Mouse (Mus musculus) lung, postnatal 0 days (tissue): ENCODE data around the gene Cst7. TPM values are rescaled to one million over a fixed set of nuclear protein-coding genes. Genes with fewer than 3 reads are reported as not detected.

Experiments used
- ATAC-seq: fragments of 200-750 bp; cut with Nextera tagmentation; 2 replicates; pipeline ENCODE4 v1.8.0; 2017; ENCODE audit warnings: moderate library complexity
- DNase-seq: peaks from one replicate; pipeline ENCODE4 v3.0.0-alpha.2; 2016; ENCODE audit warnings: low spot score
- H3K27ac ChIP-seq: fragments of 300-500 bp; sonication (generic); 2 replicates; pipeline ENCODE4 v1.5.1; 2014; ENCODE audit warnings: antibody characterized with exemption, mild to moderate bottlenecking, low read length, mixed read lengths
- H3K27me3 ChIP-seq: fragments of 300-500 bp; sonication (generic); replicated peaks from 2 replicates; pipeline ENCODE4 v1.6.1; 2014; ENCODE audit warnings: low read length, mixed read lengths; ENCODE audit not compliant: insufficient read depth
- H3K36me3 ChIP-seq: fragments of 300-500 bp; sonication (generic); 2 replicates; pipeline ENCODE4 v1.6.1; 2014; ENCODE audit warnings: low read length, mixed read lengths; ENCODE audit not compliant: insufficient read depth
- H3K4me1 ChIP-seq: fragments of 300-500 bp; sonication (generic); 2 replicates; pipeline ENCODE4 v1.6.1; 2014; ENCODE audit warnings: antibody characterized with exemption, low read depth, low read length, mixed read lengths; ENCODE audit not compliant: insufficient read depth
- H3K4me2 ChIP-seq: fragments of 300-500 bp; sonication (generic); replicated peaks from 2 replicates; pipeline ENCODE4 v1.6.1; 2014; ENCODE audit warnings: low read depth, mild to moderate bottlenecking, low read length, moderate library complexity, mixed read lengths
- H3K4me3 ChIP-seq: fragments of 300-500 bp; sonication (generic); 2 replicates; pipeline ENCODE4 v1.5.1; 2014; ENCODE audit warnings: low read depth, low read length
- H3K9ac ChIP-seq: fragments of 300-500 bp; sonication (generic); replicated peaks from 2 replicates; pipeline ENCODE4 v1.6.1; 2014; ENCODE audit warnings: low read depth, mild to moderate bottlenecking
- H3K9me3 ChIP-seq: fragments of 300-500 bp; sonication (generic); 2 replicates; pipeline ENCODE4 v1.6.1; 2016; ENCODE audit warnings: low read length, mixed read lengths
- CTCF ChIP-seq: IDR thresholded peaks from 2 replicates; pipeline ENCODE4 v1.5.1; 2016; ENCODE audit warnings: antibody characterized with exemption, mild to moderate bottlenecking
- EP300 ChIP-seq: IDR thresholded peaks from 2 replicates; pipeline ENCODE4 v1.6.1; 2016; ENCODE audit warnings: antibody characterized with exemption, mild to moderate bottlenecking, control low read depth
- WGBS: fragments of 180-500 bp; shearing (Covaris S2); extraction: QIAGEN DNeasy Blood & Tissue Kit; methylation state at CpG from one replicate; pipeline ENCODE4 v1.1.7; 2014; 5-methylcytosine and 5-hydroxymethylcytosine counted together
- polyA plus RNA-seq: library from polyadenylated mRNA; unstranded; fragments of >200 nt; fragmentation: Nextera tagmentation; extraction: Ambion mirVana; gene quantifications from 2 replicates; pipeline ENCODE4 v1.2.1, GENCODE M21; 2015

Gene Cst7
- polyA plus RNA-seq, 1 experiment from 2014 or later = 0.32 TPM

GRCm38 (mm10) chr2:150610097-150610496 is 39.9 kb downstream of the Cst7 start:
- 65% methylated on average over 3 of the region's 3 CpGs for WGBS
- TF ChIP-seq EP300 (no peak), CTCF (no peak)
- no peak for DNase-seq
- no peak for ATAC-seq
- H3K9ac ChIP-seq = no peak overlapping the region
- H3K27me3 ChIP-seq = no peaks in the 10 kb centered on the region
- no peak overlapping the region for H3K27ac ChIP-seq
- H3K4me1 ChIP-seq = no peaks in the 10 kb centered on the region
- no peaks in the 10 kb centered on the region for H3K36me3 ChIP-seq
- H3K4me3 ChIP-seq = no peak overlapping the region
- no peak overlapping the region for H3K4me2 ChIP-seq
- no peaks in the 10 kb centered on the region for H3K9me3 ChIP-seq

GRCm38 (mm10) chr2:150621698-150622097 is 51.5 kb downstream of the Cst7 start:
- Histone ChIP-seq H3K9me3 (no peaks in the 10 kb centered on the region), H3K4me3 (no peak overlapping the region), H3K4me1 (no peaks in the 10 kb centered on the region), H3K27me3 (no peaks in the 10 kb centered on the region), H3K27ac (no peak overlapping the region), H3K36me3 (0 out of 2 replicates have a peak, but pooled peaks cover under 1% of the 10 kb centered on the region), H3K4me2 (no peak overlapping the region), H3K9ac (no peak overlapping the region)
- DNase-seq (no peak), ATAC-seq (no peak)
- WGBS = 52% methylated on average over 3 of the region's 3 CpGs
- no peak for TF ChIP-seq CTCF
- no peak for TF ChIP-seq EP300

- peak; percentile 90 for ATAC-seq
- TF ChIP-seq CTCF (no peak), EP300 (peak; percentile 63)
- WGBS = 63% methylated on average over 3 of the region's 3 CpGs
Measured at GRCm38 (mm10) chr2:150623957-150624356, 53.7 kb downstream of the Cst7 start.

GRCm38 (mm10) chr2:150624926-150625325 is 54.7 kb downstream of the Cst7 start:
- Histone ChIP-seq H3K27ac (no peak overlapping the region), H3K4me2 (no peak overlapping the region), H3K4me1 (no peaks in the 10 kb centered on the region), H3K27me3 (no peaks in the 10 kb centered on the region), H3K9ac (no peak overlapping the region), H3K4me3 (no peak overlapping the region), H3K36me3 (0 out of 2 replicates have a peak, but pooled peaks cover 6% of the 10 kb centered on the region), H3K9me3 (no peaks in the 10 kb centered on the region)
- TF ChIP-seq EP300 (no peak), CTCF (no peak)
- WGBS = 84% methylated on average over 8 of the region's 8 CpGs
- ATAC-seq (no peak), DNase-seq (no peak)

More at GRCm38 (mm10) chr2:150623957-150624356, 53.7 kb downstream of the Cst7 start:
- no peak overlapping the region for H3K9ac ChIP-seq
- DNase-seq = peak; percentile 70
- H3K9me3 ChIP-seq = no peaks in the 10 kb centered on the region
- H3K4me1 ChIP-seq = no peaks in the 10 kb centered on the region
- H3K4me2 ChIP-seq = no peak overlapping the region
- H3K36me3 ChIP-seq = 0 out of 2 replicates have a peak, but pooled peaks cover 6% of the 10 kb centered on the region
- no peaks in the 10 kb centered on the region for H3K27me3 ChIP-seq
- no peak overlapping the region for H3K4me3 ChIP-seq
- H3K27ac ChIP-seq = no peak overlapping the region

- no peak for TF ChIP-seq EP300
- no peak for TF ChIP-seq CTCF
Measured at GRCm38 (mm10) chr2:150627140-150627539, 56.9 kb downstream of the Cst7 start.

More at GRCm38 (mm10) chr2:150627140-150627539, 56.9 kb downstream of the Cst7 start:
- Histone ChIP-seq H3K27me3 (no peaks in the 10 kb centered on the region), H3K4me3 (no peak overlapping the region), H3K9ac (no peak overlapping the region), H3K36me3 (0 out of 2 replicates have a peak, but pooled peaks cover 6% of the 10 kb centered on the region), H3K9me3 (no peaks in the 10 kb centered on the region), H3K4me2 (no peak overlapping the region), H3K4me1 (no peaks in the 10 kb centered on the region), H3K27ac (no peak overlapping the region)
- no peak for DNase-seq
- 59% methylated on average over 6 of the region's 6 CpGs for WGBS
- ATAC-seq = no peak

Other genes starting within 250 kb of the Cst7 start
- 1.6 TPM in 1 of 2 replicates, not detected in the other for gene Gm10130, start 246.7 kb upstream of the Cst7 start, polyA plus RNA-seq
- gene 3300002I08Rik, start 207.7 kb upstream of the Cst7 start, polyA plus RNA-seq = 4.3 TPM in 2 replicates
- gene Zfp442, start 118.9 kb upstream of the Cst7 start, polyA plus RNA-seq = 2.1 and 2.7 TPM in 2 replicates
- not detected in 2 replicates for gene Zfp345, start 85.3 kb upstream of the Cst7 start, polyA plus RNA-seq
- gene Apmap, start 38.2 kb downstream of the Cst7 start, polyA plus RNA-seq = 44.1 and 50.7 TPM in 2 replicates
- 12.9 and 13.4 TPM in 2 replicates for gene Acss1, start 98.1 kb downstream of the Cst7 start, polyA plus RNA-seq
- not detected in 2 replicates for gene Vsx1, start 118.9 kb downstream of the Cst7 start, polyA plus RNA-seq
- 10.1 and 11.2 TPM in 2 replicates for gene Entpd6, start 178.6 kb downstream of the Cst7 start, polyA plus RNA-seq
- 43.5 and 56.6 TPM in 2 replicates for gene Pygb, start 216.3 kb downstream of the Cst7 start, polyA plus RNA-seq